Mouse (Mus musculus) lung, adult 2 months (tissue): ENCODE data around the gene Gm45837.

Source experiments
- CTCF ChIP-seq: fragments of 200-500 bp; IDR thresholded peaks from 2 replicates; pipeline ENCODE4 v1.5.1; 2011; ENCODE audit warnings: mild to moderate bottlenecking, low read length, control low read depth; ENCODE audit not compliant: insufficient read depth
- POLR2A ChIP-seq: fragments of 200-500 bp; IDR thresholded peaks from 2 replicates; pipeline ENCODE4 v1.6.1; 2011; ENCODE audit warnings: low read depth, mild to moderate bottlenecking, control low read depth, low read length, borderline replicate concordance; ENCODE audit errors: extremely low read depth

- TF ChIP-seq CTCF (no peak), POLR2A (no peak)
Observed at GRCm38 (mm10) chr7:101534428-101534827, 123.7 kb downstream of the Gm45837 start.
